Mouse (Mus musculus) ES-E14 (cell line): ENCODE results near the gene Abcf1.

Experiments used
- CHD2 ChIP-seq: IDR thresholded peaks from 2 replicates; pipeline ENCODE4 v1.6.1; 2014; ENCODE audit warnings: mild to moderate bottlenecking, low read depth, low read length, inconsistent platforms
- HCFC1 ChIP-seq: IDR thresholded peaks from 2 replicates; pipeline ENCODE4 v1.6.1; 2012; ENCODE audit warnings: low read length, inconsistent platforms, borderline replicate concordance; ENCODE audit not compliant: insufficient read depth
- ZC3H11A ChIP-seq: IDR thresholded peaks from 2 replicates; pipeline ENCODE4 v1.6.1; 2012; ENCODE audit warnings: low read depth, mild to moderate bottlenecking, inconsistent platforms, low read length, borderline replicate concordance

DNA sequence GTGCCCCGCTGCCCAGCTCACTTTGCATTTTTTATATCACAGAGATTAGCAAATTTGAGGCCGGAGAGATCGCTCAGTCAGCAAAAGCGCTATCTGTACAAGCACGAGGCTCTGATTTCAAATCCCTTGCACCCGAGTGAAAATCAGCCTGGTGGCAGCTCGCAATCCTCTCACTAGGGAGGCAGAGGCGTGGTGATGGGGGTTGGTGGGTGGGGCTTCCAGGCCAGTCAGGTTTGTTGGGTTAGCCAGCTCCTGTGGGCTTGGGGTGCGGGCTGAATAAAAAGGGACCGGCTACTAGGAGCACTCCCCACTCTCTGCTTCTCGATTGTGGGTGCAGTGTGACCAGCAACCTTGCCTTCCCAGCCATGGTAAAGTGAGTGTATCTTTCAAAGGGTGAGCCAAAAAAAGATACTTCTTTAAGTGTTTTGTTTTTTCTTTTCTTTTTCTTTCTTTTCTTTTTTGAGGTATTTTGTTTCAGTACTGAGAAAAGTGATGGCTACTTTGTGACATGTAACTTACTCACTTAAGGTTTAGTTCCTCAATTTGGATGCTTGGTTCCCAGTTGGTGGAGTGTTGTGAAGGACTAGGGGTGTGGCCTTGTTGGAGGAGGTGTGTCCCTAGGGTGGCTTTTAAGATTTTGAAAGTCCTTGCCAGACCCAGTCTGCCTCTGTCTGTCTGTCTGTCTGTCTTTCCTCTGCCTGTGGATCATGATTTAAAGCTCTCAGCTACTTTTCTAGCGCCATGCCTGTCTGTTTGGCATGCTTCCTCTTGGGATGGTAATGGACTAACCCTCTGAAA is 28.4 kb upstream of the Abcf1 start:
- TF ChIP-seq ZC3H11A (no peak), HCFC1 (no peak), CHD2 (no peak)
